Mouse (Mus musculus): ENCODE data around the gene Grm8. TPM values are rescaled to one million over a fixed set of nuclear protein-coding genes. Genes with fewer than 3 reads are reported as not detected.

Grm8 gene
- polyA plus RNA-seq, 1 experiment from 2014 or later: not detected

DNA sequence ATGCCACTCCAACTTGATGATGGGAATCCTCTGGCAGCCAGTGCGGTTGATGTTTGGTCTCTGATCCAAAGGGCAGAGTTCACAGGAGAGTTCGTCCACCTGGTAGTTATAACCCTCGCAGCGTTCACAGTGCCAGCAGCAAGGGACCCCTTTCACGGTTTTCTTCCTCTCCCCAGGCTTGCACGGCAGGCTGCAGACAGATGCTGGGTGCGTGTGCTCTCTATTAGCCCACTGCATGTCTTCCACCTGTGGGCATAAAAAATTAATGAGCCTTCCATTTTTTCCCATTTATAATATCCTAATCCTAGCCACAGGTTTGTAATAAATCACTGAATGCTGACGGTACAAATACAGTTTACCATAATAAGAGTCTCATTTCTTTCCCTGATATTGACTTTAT is 771.2 kb downstream of the Grm8 start:
- Histone ChIP-seq H3K27ac (ENCODE audit: low read depth) (no peak overlapping the region), H3K9me3 (ENCODE audit: low read length) (no peaks in the 10 kb centered on the region), H3K4me1 (ENCODE audit: insufficient read depth) (no peaks in the 10 kb centered on the region), H3K9ac (replicated peaks) (no peak overlapping the region), H3K4me2 (ENCODE audit: low read depth, low read length) (no peak overlapping the region), H3K4me3 (ENCODE audit: low read depth, low read length) (no peak overlapping the region), H3K36me3 (replicated peaks; ENCODE audit: insufficient read depth, low read length) (no peaks in the 10 kb centered on the region), H3K27me3 (ENCODE audit: insufficient read depth, low read length) (no peaks in the 10 kb centered on the region)
- no peak for DNase-seq
- TF ChIP-seq EP300 (IDR thresholded peaks at IDR 0.05; ENCODE audit: low read depth): no peak
- TF ChIP-seq CTCF (IDR thresholded peaks at IDR 0.05; ENCODE audit: low read depth): no peak
- no peak for ATAC-seq
- 83% methylated on average over 8 of the region's 8 CpGs for WGBS (ENCODE audit: insufficient replicate concordance)

GRCm38 (mm10) chr6:27360440-27360839 is 774.5 kb downstream of the Grm8 start:
- no peak for DNase-seq
- H3K36me3 ChIP-seq (replicated peaks; ENCODE audit: insufficient read depth, low read length): no peaks in the 10 kb centered on the region
- TF ChIP-seq CTCF (IDR thresholded peaks at IDR 0.05; ENCODE audit: low read depth) (no peak), EP300 (IDR thresholded peaks at IDR 0.05; ENCODE audit: low read depth) (no peak)
- H3K27me3 ChIP-seq (ENCODE audit: insufficient read depth, low read length): no peaks in the 10 kb centered on the region
- no peaks in the 10 kb centered on the region for H3K4me1 ChIP-seq (ENCODE audit: insufficient read depth)
- no peak overlapping the region for H3K4me3 ChIP-seq (ENCODE audit: low read depth, low read length)
- no peak overlapping the region for H3K9ac ChIP-seq (replicated peaks)
- no peaks in the 10 kb centered on the region for H3K9me3 ChIP-seq (ENCODE audit: low read length)
- H3K27ac ChIP-seq (ENCODE audit: low read depth): no peak overlapping the region
- no peak overlapping the region for H3K4me2 ChIP-seq (ENCODE audit: low read depth, low read length)
- ATAC-seq: no peak

- DNase-seq (no peak), ATAC-seq (peak; percentile 55; the same call in 1 of the 2 replicates)
- Histone ChIP-seq H3K27me3 (ENCODE audit: insufficient read depth, low read length) (no peaks in the 10 kb centered on the region), H3K36me3 (replicated peaks; ENCODE audit: insufficient read depth, low read length) (no peaks in the 10 kb centered on the region), H3K27ac (ENCODE audit: low read depth) (no peak overlapping the region), H3K9ac (replicated peaks) (no peak overlapping the region), H3K9me3 (ENCODE audit: low read length) (no peaks in the 10 kb centered on the region), H3K4me3 (ENCODE audit: low read depth, low read length) (no peak overlapping the region), H3K4me2 (ENCODE audit: low read depth, low read length) (no peak overlapping the region), H3K4me1 (ENCODE audit: insufficient read depth) (no peaks in the 10 kb centered on the region)
- no peak for TF ChIP-seq CTCF (IDR thresholded peaks at IDR 0.05; ENCODE audit: low read depth)
- TF ChIP-seq EP300 (IDR thresholded peaks at IDR 0.05; ENCODE audit: low read depth): peak; percentile 72
- WGBS (ENCODE audit: insufficient replicate concordance): 52% methylated on average over 4 of the region's 4 CpGs
These were observed 783.8 kb downstream of the Grm8 start for GRCm38 (mm10) chr6:27351147-27351546.

- 41% methylated on average over 2 of the region's 2 CpGs for WGBS (ENCODE audit: insufficient replicate concordance)
- TF ChIP-seq EP300 (IDR thresholded peaks at IDR 0.05; ENCODE audit: low read depth) (peak; percentile 39; the same call in 1 of the 2 replicates), CTCF (IDR thresholded peaks at IDR 0.05; ENCODE audit: low read depth) (no peak)
- H3K4me3 ChIP-seq (ENCODE audit: low read depth, low read length): no peak overlapping the region
- ATAC-seq: peak; percentile 53
- no peaks in the 10 kb centered on the region for H3K4me1 ChIP-seq (ENCODE audit: insufficient read depth)
- H3K4me2 ChIP-seq (ENCODE audit: low read depth, low read length): no peak overlapping the region
- H3K27ac ChIP-seq (ENCODE audit: low read depth): no peak overlapping the region
- no peaks in the 10 kb centered on the region for H3K36me3 ChIP-seq (replicated peaks; ENCODE audit: insufficient read depth, low read length)
- no peak for DNase-seq
- no peak overlapping the region for H3K9ac ChIP-seq (replicated peaks)
- no peaks in the 10 kb centered on the region for H3K27me3 ChIP-seq (ENCODE audit: insufficient read depth, low read length)
- no peaks in the 10 kb centered on the region for H3K9me3 ChIP-seq (ENCODE audit: low read length)
These were observed 786.7 kb downstream of the Grm8 start for GRCm38 (mm10) chr6:27348272-27348671.

DNA sequence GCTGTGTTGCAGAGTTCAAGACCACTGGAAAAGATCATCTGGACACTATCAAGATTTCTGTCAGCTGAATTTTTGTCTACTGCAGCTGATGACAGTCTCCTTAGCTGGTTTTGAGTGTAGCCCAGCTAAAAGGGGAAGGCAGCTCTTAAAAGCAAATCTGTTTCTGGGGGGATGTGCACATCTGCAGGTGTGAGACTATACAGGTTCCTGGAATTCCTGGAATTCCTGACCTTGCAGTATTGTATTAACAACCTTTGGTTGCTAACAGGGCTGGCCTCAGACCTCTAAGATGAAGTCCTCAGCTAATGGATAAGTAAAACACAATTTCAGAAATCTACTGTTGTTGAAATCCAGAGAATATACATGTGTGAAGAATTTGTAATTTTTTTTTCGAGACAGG is 788.7 kb downstream of the Grm8 start:
- Histone ChIP-seq H3K9ac (replicated peaks) (no peak overlapping the region), H3K36me3 (replicated peaks; ENCODE audit: insufficient read depth, low read length) (no peaks in the 10 kb centered on the region), H3K27ac (ENCODE audit: low read depth) (no peak overlapping the region), H3K4me1 (ENCODE audit: insufficient read depth) (no peaks in the 10 kb centered on the region), H3K4me2 (ENCODE audit: low read depth, low read length) (no peak overlapping the region), H3K9me3 (ENCODE audit: low read length) (no peaks in the 10 kb centered on the region), H3K27me3 (ENCODE audit: insufficient read depth, low read length) (no peaks in the 10 kb centered on the region), H3K4me3 (ENCODE audit: low read depth, low read length) (no peak overlapping the region)
- WGBS (ENCODE audit: insufficient replicate concordance): 71% methylated on average over 1 of the region's 1 CpGs
- no peak for DNase-seq
- TF ChIP-seq EP300 (IDR thresholded peaks at IDR 0.05; ENCODE audit: low read depth) (no peak), CTCF (IDR thresholded peaks at IDR 0.05; ENCODE audit: low read depth) (no peak)
- ATAC-seq: no peak

DNA sequence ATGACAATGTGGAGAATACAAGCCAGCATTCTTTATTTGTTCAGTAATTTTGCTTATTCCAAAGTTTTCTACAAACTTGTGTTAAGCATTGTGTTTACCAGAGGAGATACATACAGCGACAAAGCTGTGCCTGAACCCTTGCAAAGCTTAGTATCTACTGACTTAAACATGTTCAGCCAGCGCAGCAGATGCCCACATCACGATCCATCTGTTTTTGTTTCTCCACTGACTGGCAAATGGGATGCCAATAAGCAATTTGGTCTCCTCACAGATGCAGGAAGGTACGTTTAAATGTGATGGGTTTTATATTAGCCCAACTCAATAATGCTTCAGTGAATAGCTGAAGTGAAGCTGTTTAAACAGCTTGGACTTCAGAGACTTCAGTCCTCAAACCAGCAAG is 794.8 kb downstream of the Grm8 start:
- DNase-seq (no peak), ATAC-seq (no peak)
- H3K4me1 ChIP-seq (ENCODE audit: insufficient read depth): no peaks in the 10 kb centered on the region
- H3K27ac ChIP-seq (ENCODE audit: low read depth): no peak overlapping the region
- TF ChIP-seq EP300 (IDR thresholded peaks at IDR 0.05; ENCODE audit: low read depth) (no peak), CTCF (IDR thresholded peaks at IDR 0.05; ENCODE audit: low read depth) (no peak)
- H3K4me3 ChIP-seq (ENCODE audit: low read depth, low read length): no peak overlapping the region
- H3K4me2 ChIP-seq (ENCODE audit: low read depth, low read length): no peak overlapping the region
- no peak overlapping the region for H3K9ac ChIP-seq (replicated peaks)
- H3K27me3 ChIP-seq (ENCODE audit: insufficient read depth, low read length): no peaks in the 10 kb centered on the region
- WGBS (ENCODE audit: insufficient replicate concordance): 80% methylated on average over 4 of the region's 4 CpGs
- H3K9me3 ChIP-seq (ENCODE audit: low read length): no peaks in the 10 kb centered on the region
- H3K36me3 ChIP-seq (replicated peaks; ENCODE audit: insufficient read depth, low read length): no peaks in the 10 kb centered on the region

DNA sequence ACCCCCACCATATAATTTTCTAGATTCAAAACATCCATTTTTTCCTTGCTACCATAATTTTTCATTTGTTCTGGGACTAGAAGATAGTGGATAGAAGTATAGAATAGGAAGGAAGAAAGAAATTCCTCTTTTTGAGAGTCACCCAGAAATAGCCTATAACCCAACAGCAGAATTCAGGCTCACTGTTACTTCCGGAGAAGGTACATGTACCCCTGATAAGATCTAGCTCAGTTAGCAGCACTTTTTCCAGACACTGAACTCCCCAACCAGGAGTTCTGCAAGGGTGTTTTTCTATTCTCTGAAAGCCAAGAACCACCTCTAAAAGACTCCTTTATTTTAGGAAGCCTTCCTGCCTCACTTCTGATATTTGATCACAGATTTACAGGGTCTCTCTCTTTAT is 816.4 kb downstream of the Grm8 start:
- Histone ChIP-seq H3K4me1 (ENCODE audit: insufficient read depth) (no peaks in the 10 kb centered on the region), H3K4me2 (ENCODE audit: low read depth, low read length) (no peak overlapping the region), H3K27ac (ENCODE audit: low read depth) (no peak overlapping the region), H3K9me3 (ENCODE audit: low read length) (no peaks in the 10 kb centered on the region), H3K27me3 (ENCODE audit: insufficient read depth, low read length) (no peaks in the 10 kb centered on the region), H3K4me3 (ENCODE audit: low read depth, low read length) (no peak overlapping the region), H3K9ac (replicated peaks) (no peak overlapping the region), H3K36me3 (replicated peaks; ENCODE audit: insufficient read depth, low read length) (no peaks in the 10 kb centered on the region)
- WGBS (ENCODE audit: insufficient replicate concordance): 33% methylated on average over 1 of the region's 1 CpGs
- ATAC-seq (no peak), DNase-seq (no peak)
- TF ChIP-seq EP300 (IDR thresholded peaks at IDR 0.05; ENCODE audit: low read depth): no peak
- no peak for TF ChIP-seq CTCF (IDR thresholded peaks at IDR 0.05; ENCODE audit: low read depth)
